Mouse (Mus musculus) heart, embryonic 14.5 days (tissue): ENCODE measurements at regions not wholly inside any gene's neighbourhood (a gene's known extent, or its start where the extent isn't known, plus 50 kb on each side); places are given as distances from the start of the nearest gene placed in this dataset.

Experiments used
- ATAC-seq: fragments of 200-750 bp; cut with Nextera tagmentation; 2 replicates; pipeline ENCODE4 v1.8.0; 2017; ENCODE audit warnings: low read depth, moderate TSS enrichment; ENCODE audit not compliant: insufficient number of reproducible peaks, insufficient read depth, low FRiP score
- H3K27ac ChIP-seq, 2 experiments: fragments of 200-500 bp in 1 of 2; fragments of 300-500 bp in 1 of 2; sonication (generic) in 1 of 2; replicated peaks in 1 of 2; 2 replicates each; pipeline ENCODE4 v1.5.1; 2012 to 2014; ENCODE audit warnings: low read depth in 2 of 2, low read length in 2 of 2, control low read depth in 1 of 2, mild to moderate bottlenecking in 1 of 2, mixed read lengths in 1 of 2; ENCODE audit not compliant: control insufficient read depth in 1 of 2, insufficient read depth in 1 of 2
- H3K27me3 ChIP-seq: fragments of 300-500 bp; sonication (generic); 2 replicates; pipeline ENCODE4 v1.6.1; 2014; ENCODE audit warnings: mild to moderate bottlenecking, low read length, control low read depth; ENCODE audit not compliant: control insufficient read depth, insufficient read depth
- H3K36me3 ChIP-seq: fragments of 300-500 bp; sonication (generic); 2 replicates; pipeline ENCODE4 v1.6.1; 2014; ENCODE audit warnings: mild to moderate bottlenecking, control low read depth, low read length, mixed read lengths; ENCODE audit not compliant: control insufficient read depth, insufficient read depth
- H3K4me1 ChIP-seq, 2 experiments: fragments of 200-500 bp in 1 of 2; fragments of 300-500 bp in 1 of 2; sonication (generic) in 1 of 2; 2 replicates each; pipeline ENCODE4 v1.6.1; 2012 to 2014; ENCODE audit warnings: low read length in 2 of 2, control low read depth in 1 of 2, mixed read lengths in 1 of 2; ENCODE audit not compliant: control insufficient read depth in 2 of 2, insufficient read depth in 2 of 2
- H3K4me2 ChIP-seq: fragments of 300-500 bp; sonication (generic); 2 replicates; pipeline ENCODE4 v1.6.1; 2014; ENCODE audit warnings: mild to moderate bottlenecking, low read length
- H3K4me3 ChIP-seq, 2 experiments: fragments of 200-500 bp in 1 of 2; fragments of 300-500 bp in 1 of 2; sonication (generic) in 1 of 2; 2 replicates each; pipeline ENCODE4 v1.5.1; 2012 to 2014; ENCODE audit warnings: low read length in 2 of 2, mild to moderate bottlenecking in 2 of 2, control low read depth in 1 of 2, low read depth in 1 of 2, moderate library complexity in 1 of 2; ENCODE audit not compliant: control insufficient read depth in 1 of 2, insufficient read depth in 1 of 2
- H3K9ac ChIP-seq: fragments of 300-500 bp; sonication (generic); 2 replicates; pipeline ENCODE4 v1.6.1; 2014; ENCODE audit warnings: mild to moderate bottlenecking, low read length
- H3K9me3 ChIP-seq: fragments of 300-500 bp; sonication (generic); 2 replicates; pipeline ENCODE4 v1.6.1; 2016; ENCODE audit warnings: low read length, control low read depth; ENCODE audit not compliant: control insufficient read depth
- WGBS: fragments of 180-500 bp; shearing (Covaris S2); extraction: QIAGEN DNeasy Blood & Tissue Kit; methylation state at CpG from one replicate; pipeline ENCODE4 v1.1.7; 2014; 5-methylcytosine and 5-hydroxymethylcytosine counted together

GRCm38 (mm10) chr5:54235226-54235625 lies 236.9 kb downstream of the Stim2 start:
- Histone ChIP-seq H3K9me3 (no peaks in the 10 kb centered on the region), H3K4me2 (no peak overlapping the region), H3K36me3 (no peaks in the 10 kb centered on the region), H3K27me3 (no peaks in the 10 kb centered on the region), H3K4me3 (no peak overlapping the region), H3K4me1 (peaks cover 0 to 2% of the 10 kb centered on the region in 2 experiments; a peak in 2 of 4 replicates), H3K9ac (no peak overlapping the region), H3K27ac (no peak overlapping the region)
- 46% methylated on average over 6 of the region's 6 CpGs for WGBS
- no peak for ATAC-seq

- no peak for ATAC-seq
- WGBS: 81% methylated on average over 2 of the region's 2 CpGs
Observed at GRCm38 (mm10) chr5:54237226-54237625, 238.9 kb downstream of the Stim2 start.

GRCm38 (mm10) chr5:54238646-54239167 lies 240.4 kb downstream of the Stim2 start:
- ATAC-seq: no peak
- Histone ChIP-seq H3K36me3 (no peaks in the 10 kb centered on the region), H3K4me3 (no peak overlapping the region), H3K9me3 (no peaks in the 10 kb centered on the region), H3K27ac (no peak overlapping the region), H3K27me3 (no peaks in the 10 kb centered on the region), H3K9ac (no peak overlapping the region), H3K4me1 (no peaks in the 10 kb centered on the region; a peak in 1 of 4 replicates), H3K4me2 (no peak overlapping the region)
- WGBS: 64% methylated on average over 3 of the region's 3 CpGs

More at GRCm38 (mm10) chr5:54237226-54237625, 238.9 kb downstream of the Stim2 start:
- no peak overlapping the region for H3K27ac ChIP-seq
- H3K9ac ChIP-seq: no peak overlapping the region
- H3K27me3 ChIP-seq: no peaks in the 10 kb centered on the region
- H3K9me3 ChIP-seq: no peaks in the 10 kb centered on the region
- no peak overlapping the region for H3K4me3 ChIP-seq
- no peak overlapping the region for H3K4me2 ChIP-seq
- H3K4me1 ChIP-seq: peaks cover 0 to 2% of the 10 kb centered on the region in 2 experiments; a peak in 2 of 4 replicates
- no peaks in the 10 kb centered on the region for H3K36me3 ChIP-seq

- ATAC-seq: no peak
- Histone ChIP-seq H3K4me3 (no peak overlapping the region), H3K9ac (no peak overlapping the region), H3K4me1 (no peaks in the 10 kb centered on the region; a peak in 1 of 4 replicates), H3K27ac (no peak overlapping the region), H3K4me2 (no peak overlapping the region), H3K27me3 (no peaks in the 10 kb centered on the region), H3K9me3 (no peaks in the 10 kb centered on the region), H3K36me3 (no peaks in the 10 kb centered on the region)
- 60% methylated on average over 3 of the region's 3 CpGs for WGBS
Observed at GRCm38 (mm10) chr5:54239586-54239985, 241.3 kb downstream of the Stim2 start.

- no peak for ATAC-seq
- peak overlapping the region; percentile 14; a peak in 2 of 4 replicates for H3K4me3 ChIP-seq
- H3K36me3 ChIP-seq: no peaks in the 10 kb centered on the region
- WGBS: 33% methylated on average over 20 of the region's 20 CpGs
- H3K9ac ChIP-seq: no peak overlapping the region
- peak overlapping the region; percentile 53 for H3K4me2 ChIP-seq
- no peaks in the 10 kb centered on the region; a peak in 1 of 4 replicates for H3K4me1 ChIP-seq
- no peak overlapping the region for H3K27ac ChIP-seq
- H3K9me3 ChIP-seq: no peaks in the 10 kb centered on the region
- no peaks in the 10 kb centered on the region for H3K27me3 ChIP-seq
Observed at GRCm38 (mm10) chr5:54241169-54241917, 243.0 kb downstream of the Stim2 start.

GRCm38 (mm10) chr5:54242126-54242525 lies 243.8 kb downstream of the Stim2 start:
- 86% methylated on average over 4 of the region's 4 CpGs for WGBS
- Histone ChIP-seq H3K4me2 (no peak overlapping the region), H3K27me3 (no peaks in the 10 kb centered on the region), H3K4me1 (no peaks in the 10 kb centered on the region; a peak in 1 of 4 replicates), H3K36me3 (no peaks in the 10 kb centered on the region), H3K4me3 (no peak overlapping the region), H3K9me3 (no peaks in the 10 kb centered on the region), H3K27ac (no peak overlapping the region), H3K9ac (no peak overlapping the region)
- ATAC-seq: no peak

GRCm38 (mm10) chr5:54252038-54252437 lies 253.7 kb downstream of the Stim2 start:
- Histone ChIP-seq H3K27me3 (no peaks in the 10 kb centered on the region), H3K4me1 (peaks cover 0 to 4% of the 10 kb centered on the region in 2 experiments; a peak in 1 of 4 replicates), H3K4me2 (no peak overlapping the region), H3K9ac (no peak overlapping the region), H3K36me3 (no peaks in the 10 kb centered on the region), H3K9me3 (no peaks in the 10 kb centered on the region), H3K4me3 (no peak overlapping the region), H3K27ac (no peak overlapping the region)
- no peak for ATAC-seq
- 72% methylated on average over 2 of the region's 2 CpGs for WGBS
